Mouse (Mus musculus) spleen, adult 2 months (tissue): ENCODE data around the gene Sfi1. TPM values are rescaled to one million over a fixed set of nuclear protein-coding genes. Genes with fewer than 3 reads are reported as not detected.
"Not testable (repeated sequence)": the region's sequence is repeated elsewhere in the genome, so short reads cannot be mapped to it uniquely, and the experiment has no call there.

Source experiments
- DNase-seq, 2 experiments: peaks; one replicate each; pipeline versions ENCODE4 v3.0.0 to v3.0.0-alpha.2; 2012 to 2021; ENCODE audit warnings: low spot score in 2 of 2, low read depth in 1 of 2
- H3K27ac ChIP-seq: fragments of 200-500 bp; 2 replicates; pipeline ENCODE4 v1.5.1; 2012; ENCODE audit warnings: low read length, inconsistent platforms; ENCODE audit not compliant: insufficient read depth
- H3K27me3 ChIP-seq: fragments of 200-500 bp; 2 replicates; pipeline ENCODE4 v1.6.1; 2012; ENCODE audit warnings: mild to moderate bottlenecking, moderate library complexity, low read length, inconsistent platforms; ENCODE audit not compliant: control insufficient read depth, insufficient read depth
- H3K36me3 ChIP-seq: fragments of 200-500 bp; 2 replicates; pipeline ENCODE4 v1.6.1; 2012; ENCODE audit warnings: mild to moderate bottlenecking, low read length, inconsistent platforms; ENCODE audit not compliant: control insufficient read depth, insufficient read depth
- H3K4me1 ChIP-seq: fragments of 200-500 bp; 2 replicates; pipeline ENCODE4 v1.6.1; 2011; ENCODE audit warnings: inconsistent platforms; ENCODE audit not compliant: control insufficient read depth, insufficient read depth, insufficient read length
- H3K4me3 ChIP-seq: fragments of 200-500 bp; 2 replicates; pipeline ENCODE4 v1.5.1; 2011; ENCODE audit warnings: mild to moderate bottlenecking, inconsistent platforms; ENCODE audit not compliant: insufficient read depth, insufficient read length; ENCODE audit errors: extremely low read depth
- WGBS: fragments of 180-500 bp; shearing (Covaris S2); methylation state at CpG from one replicate; pipeline ENCODE4 v1.1.7; 2018; 5-methylcytosine and 5-hydroxymethylcytosine counted together
- polyA plus RNA-seq: library from polyadenylated mRNA; depleted of rRNA; stranded (reverse); fragments of >200 nt; gene quantifications from 2 replicates; pipeline ENCODE4 v1.2.3, GENCODE M21; 2012

Gene Sfi1
- polyA plus RNA-seq, 1 experiment, result 44.0 TPM

DNA sequence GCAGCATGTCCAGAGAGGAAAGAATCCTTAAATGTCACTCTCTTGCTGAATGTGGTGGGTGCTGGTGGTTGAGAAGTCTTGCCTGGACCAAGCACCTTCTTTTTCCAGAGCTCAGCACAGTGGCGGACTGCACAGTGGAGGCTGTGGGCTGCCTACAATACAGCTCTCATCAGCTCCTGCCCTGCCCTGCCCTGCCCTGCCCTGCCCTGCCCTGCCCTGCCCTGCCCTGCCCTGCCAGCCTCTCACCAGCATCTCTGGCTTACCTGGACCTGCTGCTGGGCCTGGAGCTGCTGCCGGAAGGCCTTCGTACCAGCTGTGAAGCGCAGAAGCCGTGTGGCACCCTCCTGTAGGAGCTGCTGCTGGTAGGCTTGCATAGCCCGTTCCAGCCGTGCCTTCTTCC is 57.9 kb downstream of the Sfi1 start:
- not testable (repeated sequence) for H3K4me3 ChIP-seq, H3K4me1 ChIP-seq, H3K27me3 ChIP-seq, H3K27ac ChIP-seq, DNase-seq, H3K36me3 ChIP-seq
- WGBS, result 95% methylated on average over 5 of the region's 7 CpGs

DNA sequence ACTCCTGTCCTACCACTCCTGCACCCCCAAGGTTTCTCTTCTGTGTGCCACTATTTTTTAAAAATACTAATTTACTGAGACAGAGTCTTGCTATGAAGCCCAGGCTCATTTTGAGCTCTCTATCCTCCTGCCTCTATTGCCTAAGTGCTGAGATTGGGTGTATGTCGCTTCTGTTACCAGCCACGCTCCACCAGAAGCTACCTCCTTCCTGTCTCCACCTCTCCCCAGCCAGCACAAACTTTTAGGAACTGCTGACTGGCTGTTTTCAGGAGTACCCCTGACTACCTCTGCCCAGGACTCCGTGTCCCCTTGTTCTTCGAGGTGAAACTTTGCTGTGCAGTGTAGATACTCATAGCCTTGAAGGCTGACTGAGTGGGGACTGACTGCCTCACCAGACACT is 59.9 kb downstream of the Sfi1 start:
- WGBS, result 67% methylated on average over 1 of the region's 4 CpGs
- H3K27me3 ChIP-seq, H3K4me3 ChIP-seq, DNase-seq, H3K27ac ChIP-seq, H3K36me3 ChIP-seq, H3K4me1 ChIP-seq: not testable (repeated sequence)

DNA sequence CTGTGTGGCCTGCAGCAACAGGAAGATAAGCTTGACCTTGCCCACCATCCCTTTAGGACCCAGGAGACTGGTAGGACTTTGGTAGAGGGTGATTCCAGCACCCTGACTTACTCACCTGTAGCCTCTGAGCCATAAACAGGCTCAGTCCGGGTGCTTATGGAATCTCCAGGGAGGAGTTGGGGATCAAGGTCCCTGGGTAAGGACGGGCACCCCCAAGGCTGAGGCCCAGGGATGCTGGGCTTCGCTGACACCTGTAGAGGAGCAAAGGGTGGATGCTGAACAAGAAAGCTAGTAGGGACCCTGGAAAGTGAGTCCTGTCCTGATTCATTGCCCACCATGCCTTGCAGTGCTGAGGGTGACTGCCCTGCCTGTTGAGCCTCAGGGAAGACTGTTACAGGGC is 60.3 kb downstream of the Sfi1 start:
- H3K4me3 ChIP-seq, H3K27ac ChIP-seq, DNase-seq, H3K27me3 ChIP-seq, H3K4me1 ChIP-seq, H3K36me3 ChIP-seq: not testable (repeated sequence)
- 83% methylated on average over 3 of the region's 3 CpGs for WGBS

DNA sequence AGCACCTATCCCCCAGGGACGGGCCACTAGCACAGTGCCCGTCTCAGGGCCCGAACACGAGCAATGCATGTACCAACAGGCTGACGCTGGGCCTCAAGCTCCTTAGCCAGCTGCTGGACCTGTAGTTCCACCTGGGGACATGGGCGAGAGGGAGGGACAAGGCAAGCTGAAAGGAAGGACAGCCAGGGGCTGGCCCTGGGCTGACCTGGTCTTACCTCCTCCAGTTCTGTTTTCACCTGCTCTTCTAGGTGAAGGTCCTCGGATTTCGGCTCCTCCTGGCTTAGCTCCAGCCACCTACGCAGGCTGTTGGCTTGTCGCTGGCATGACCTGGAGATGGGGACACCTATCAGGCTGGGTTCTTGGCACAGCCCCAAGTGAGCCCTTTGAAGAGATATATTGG is 61.3 kb downstream of the Sfi1 start:
- not testable (repeated sequence) for H3K4me1 ChIP-seq, H3K4me3 ChIP-seq, H3K27me3 ChIP-seq, H3K27ac ChIP-seq, H3K36me3 ChIP-seq
- peak in 1 of 2 experiments; percentile 52 for DNase-seq
- WGBS, result 88% methylated on average over 9 of the region's 10 CpGs

DNA sequence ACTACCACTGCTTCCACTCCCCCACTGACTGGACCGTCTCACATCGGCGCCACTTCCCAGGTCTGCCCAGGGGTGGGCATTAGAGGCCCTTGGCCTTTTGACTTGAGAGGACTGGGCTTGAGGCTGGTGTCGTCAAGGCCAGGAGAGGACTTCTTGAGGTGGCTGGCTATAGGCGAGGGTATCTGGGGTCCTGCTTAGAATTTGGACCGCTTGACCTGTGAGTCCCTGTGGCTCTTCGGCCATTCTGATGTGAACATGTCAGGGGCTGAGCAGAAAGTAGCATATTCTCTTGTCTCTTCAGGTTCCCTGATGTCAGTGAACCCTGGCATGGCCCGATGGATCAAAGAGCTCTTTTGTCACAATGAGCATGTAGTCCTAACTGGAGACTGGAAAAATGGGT is 63.4 kb downstream of the Sfi1 start:
- H3K4me3 ChIP-seq, H3K27ac ChIP-seq, H3K4me1 ChIP-seq, H3K36me3 ChIP-seq, H3K27me3 ChIP-seq: not testable (repeated sequence)
- DNase-seq, result peak in 1 of 2 experiments; percentile 77
- 94% methylated on average over 8 of the region's 8 CpGs for WGBS

DNA sequence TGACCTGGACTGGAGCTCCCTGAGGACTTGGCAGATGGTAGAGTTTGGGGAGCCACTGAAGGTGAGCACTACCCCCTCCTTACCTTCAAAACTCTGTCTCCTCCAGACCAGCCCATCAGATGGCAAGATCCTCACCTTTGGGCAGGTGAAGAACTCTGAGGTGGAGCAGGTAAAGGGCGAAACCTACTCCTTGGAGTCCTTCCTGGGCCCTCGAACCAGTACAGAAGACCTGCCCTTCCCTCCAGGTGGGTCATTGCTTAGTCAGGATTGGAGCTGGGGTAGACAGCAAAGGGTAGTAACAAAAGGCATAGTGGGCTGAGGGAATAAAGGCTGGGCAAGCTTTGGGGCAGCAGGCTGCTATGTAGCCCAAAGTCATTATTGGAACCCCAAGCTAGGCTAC is 64.0 kb downstream of the Sfi1 start:
- WGBS, result 97% methylated on average over 2 of the region's 2 CpGs
- H3K36me3 ChIP-seq, DNase-seq, H3K27me3 ChIP-seq, H3K4me1 ChIP-seq, H3K27ac ChIP-seq, H3K4me3 ChIP-seq: not testable (repeated sequence)

DNA sequence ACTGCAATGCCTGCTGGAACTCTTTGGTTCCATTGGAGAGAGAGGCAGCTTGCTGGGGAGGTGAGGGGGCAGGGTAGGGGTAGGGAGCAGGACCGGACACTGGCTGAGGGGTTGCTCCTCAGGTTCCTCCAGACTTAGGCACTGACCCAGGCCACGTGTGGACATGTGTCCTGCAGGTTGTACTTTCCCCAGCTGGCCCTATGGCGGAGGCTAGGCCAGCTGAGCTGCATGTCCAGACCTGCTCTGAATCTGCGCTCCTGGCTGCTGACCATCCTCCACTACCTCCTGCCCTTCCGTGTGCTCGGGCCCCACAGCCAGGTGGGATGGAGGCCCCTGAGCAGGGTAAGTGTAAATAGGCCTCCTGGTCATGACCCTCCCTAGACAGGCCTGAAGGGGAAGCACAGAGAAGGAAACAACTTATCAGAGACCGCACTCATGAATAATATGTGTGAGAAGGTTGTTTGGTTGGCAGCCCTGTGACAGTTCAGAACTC is 65.9 kb downstream of the Sfi1 start:
- H3K27ac ChIP-seq, H3K27me3 ChIP-seq, H3K4me3 ChIP-seq, H3K36me3 ChIP-seq, H3K4me1 ChIP-seq: not testable (repeated sequence)
- DNase-seq, result peak in 1 of 2 experiments; percentile 69
- WGBS, result 85% methylated on average over 5 of the region's 7 CpGs

DNA sequence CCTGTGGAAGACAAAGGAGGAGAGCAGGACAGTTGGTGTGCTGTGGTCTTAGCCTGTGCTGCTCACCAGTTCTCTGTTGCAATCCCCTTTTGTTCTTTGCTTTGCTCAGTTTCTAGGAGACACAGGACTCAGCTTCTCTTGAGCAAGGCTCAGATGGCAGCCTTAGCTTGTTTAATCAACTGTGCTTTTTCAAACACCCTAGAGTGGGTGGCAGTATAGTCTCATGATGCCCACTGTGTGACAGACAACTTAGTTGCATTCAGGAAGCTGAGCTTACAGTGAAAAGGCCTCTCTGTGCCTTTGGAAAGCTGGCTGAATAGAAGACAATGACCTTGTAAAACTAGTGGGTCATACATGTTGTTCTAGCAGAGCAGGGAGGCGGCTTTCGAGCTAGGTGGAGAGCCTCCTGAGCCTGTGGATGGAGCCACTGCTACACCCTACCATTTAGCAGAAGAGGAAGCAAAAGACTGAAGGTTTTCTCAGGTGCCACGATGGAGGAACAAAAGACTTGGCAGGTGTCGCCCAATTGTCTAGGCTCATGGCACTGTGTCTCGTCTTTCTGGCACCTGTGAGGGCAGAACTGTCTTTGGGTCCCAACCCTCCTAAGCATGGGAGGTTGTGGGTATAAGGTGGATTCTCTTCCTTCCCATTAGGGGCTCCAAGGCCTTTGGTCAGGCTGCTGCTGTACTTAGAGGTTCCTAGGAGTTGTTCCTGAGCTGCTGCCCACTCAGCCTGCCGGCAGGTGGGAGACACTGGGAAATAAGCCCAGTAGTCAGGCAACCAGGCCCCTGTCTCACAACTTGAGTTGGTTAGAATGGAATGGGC is 66.6 kb downstream of the Sfi1 start:
- H3K4me3 ChIP-seq, H3K27ac ChIP-seq, H3K4me1 ChIP-seq, H3K27me3 ChIP-seq, H3K36me3 ChIP-seq: not testable (repeated sequence)
- DNase-seq, result peak in 1 of 2 experiments; percentile 88
- WGBS, result 72% methylated on average over 6 of the region's 6 CpGs

DNA sequence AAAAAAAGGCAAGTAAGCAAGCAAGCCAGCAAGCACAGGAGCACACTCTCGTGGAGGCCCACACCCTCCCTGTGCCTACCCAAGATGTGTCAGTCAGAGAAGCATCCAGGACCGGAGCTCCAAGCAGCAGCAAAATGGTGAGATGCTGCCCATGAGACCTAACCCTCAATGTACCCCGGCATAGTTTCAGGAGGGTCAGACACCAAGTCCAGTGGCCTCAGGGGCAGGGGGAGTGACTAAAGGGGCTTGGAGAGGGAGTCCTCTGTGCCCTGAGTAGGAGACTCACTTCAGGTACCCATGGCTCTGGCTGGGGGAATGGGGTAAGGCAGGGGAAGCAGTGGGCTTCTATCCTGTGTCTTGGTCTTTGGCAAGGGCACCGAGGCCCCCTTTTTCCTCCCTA is 67.3 kb downstream of the Sfi1 start:
- H3K4me3 ChIP-seq, H3K4me1 ChIP-seq, H3K27me3 ChIP-seq, DNase-seq, H3K27ac ChIP-seq, H3K36me3 ChIP-seq: not testable (repeated sequence)
- 74% methylated on average over 4 of the region's 4 CpGs for WGBS
